Mouse (Mus musculus) right cerebral cortex, postnatal 10 days (tissue): Measurements from ENCODE around the gene Sppl2a.
A peak's percentile ranks its signal among the peaks of the same experiment; 100 is the strongest.
"Not testable (repeated sequence)": the region's sequence is repeated elsewhere in the genome, so short reads cannot be mapped to it uniquely, and the experiment has no call there.

Experiments used
- DNase-seq, 2 experiments: peaks; one replicate each; pipeline ENCODE4 v3.0.0; 2021; ENCODE audit warnings: low spot score in 2 of 2

The Sppl2a gene

GRCm38 (mm10) chr2:126894245-126894644 is 38.8 kb downstream of the Sppl2a start:
- no peak for DNase-seq

GRCm38 (mm10) chr2:126892316-126892715 is 40.7 kb downstream of the Sppl2a start:
- no peak for DNase-seq

- no peak for DNase-seq
Observed at GRCm38 (mm10) chr2:126891743-126892142, 41.3 kb downstream of the Sppl2a start.

GRCm38 (mm10) chr2:126887141-126887540 is 45.9 kb downstream of the Sppl2a start:
- DNase-seq, result no peak

GRCm38 (mm10) chr2:126885871-126886270 is 47.2 kb downstream of the Sppl2a start:
- DNase-seq, result no peak

GRCm38 (mm10) chr2:126882711-126883110 is 50.3 kb downstream of the Sppl2a start:
- DNase-seq, result not testable (repeated sequence)

- no peak for DNase-seq
Observed at GRCm38 (mm10) chr2:126877991-126878390, 55.0 kb downstream of the Sppl2a start.

GRCm38 (mm10) chr2:126875871-126876796 is 56.9 kb downstream of the Sppl2a start, which contains the start of gene Trpm7:
Gene Trpm7 (minus strand): TSS chr2:126876230.
- peak; percentile 95 for DNase-seq

- peak; percentile 55 to 57 for DNase-seq
Observed at GRCm38 (mm10) chr2:126875516-126875835, 57.6 kb downstream of the Sppl2a start.

GRCm38 (mm10) chr2:126874809-126875515 is 58.1 kb downstream of the Sppl2a start:
- no peak for DNase-seq

- DNase-seq, result no peak
Observed at GRCm38 (mm10) chr2:126866301-126866700, 66.7 kb downstream of the Sppl2a start.

- no peak for DNase-seq
Observed at GRCm38 (mm10) chr2:126865501-126866199, 67.4 kb downstream of the Sppl2a start.

GRCm38 (mm10) chr2:126865026-126865425 is 68.0 kb downstream of the Sppl2a start:
- no peak for DNase-seq

GRCm38 (mm10) chr2:126844751-126845150 is 88.3 kb downstream of the Sppl2a start:
- no peak for DNase-seq
